11 mouse cellular contexts compared by ENCODE assay signal in the genomic region with DNA sequence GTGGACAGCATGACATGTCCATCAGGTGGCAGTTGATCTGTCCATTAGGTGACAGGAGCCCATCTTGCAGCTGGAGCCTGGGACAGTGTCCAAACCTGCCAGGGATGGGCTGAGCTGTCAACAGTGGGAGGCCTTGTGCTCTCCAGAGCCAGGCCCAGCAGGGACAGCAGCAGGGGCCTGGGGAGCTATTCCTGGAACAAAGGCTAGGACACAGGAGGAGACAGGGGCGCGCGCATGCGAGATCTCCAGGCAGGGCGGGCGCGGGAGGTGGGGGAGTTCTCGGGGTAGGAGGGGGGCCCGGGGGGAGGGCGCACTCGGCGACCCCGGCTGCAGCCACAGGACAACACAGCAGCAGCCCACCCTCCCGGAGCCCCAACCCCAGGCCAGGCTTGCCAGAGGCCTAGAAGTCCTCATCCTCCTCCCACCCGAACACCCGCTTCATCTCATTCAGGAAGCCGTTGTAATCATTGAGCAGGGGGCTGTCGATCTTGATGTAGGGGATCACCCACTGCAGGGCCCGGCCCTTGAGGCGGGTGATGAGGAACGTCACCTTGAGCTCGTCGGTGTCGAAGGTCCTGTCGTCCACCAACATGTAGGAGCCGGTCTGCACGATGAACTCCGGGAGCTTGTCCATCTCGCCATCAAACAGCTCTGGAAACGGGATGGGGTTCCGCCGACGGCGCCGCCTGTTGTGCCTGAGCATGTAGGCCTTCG. TPM values are rescaled to one million over a fixed set of nuclear protein-coding genes. Genes with fewer than 3 reads are reported as not detected.
DNase-seq lines count a peak whose midpoint lies in the region; ATAC-seq and TF ChIP-seq lines count a peak whose summit lies in the region.
"Not testable (repeated sequence)": the region's sequence is repeated elsewhere in the genome, so short reads cannot be mapped to it uniquely, and the experiment has no call there.
"Had no signal": no experiment of that assay in that cellular context is flagged by ENCODE, and none has a peak within 500 bp of the region (broad histone marks: within the 10 kb centered on the region; RNA-seq: fewer than 3 reads in every experiment).

No protein-coding gene starts in this region.

- H3K9me3 ChIP-seq in embryonic facial prominence, embryonic 12.5 days; hindbrain, embryonic 11.5 days (ENCODE audit: control insufficient read depth, low read length); liver, embryonic 11.5 days (ENCODE audit: control insufficient read depth, low read length); neural tube, embryonic 11.5 days (ENCODE audit: control insufficient read depth, low read length): not testable (repeated sequence)

- WGBS in embryonic facial prominence, embryonic 12.5 days: no CpG with 5 or more reads among the region's 36 CpGs
- no CpG with 5 or more reads among the region's 36 CpGs for WGBS in hindbrain, embryonic 11.5 days
- WGBS in kidney, adult 2 months: no CpG with 5 or more reads among the region's 36 CpGs
- no CpG with 5 or more reads among the region's 36 CpGs for WGBS in liver, embryonic 11.5 days
- WGBS in neural tube, embryonic 11.5 days: no CpG with 5 or more reads among the region's 36 CpGs

- TF ChIP-seq POLR2A in kidney, adult 2 months (IDR thresholded peaks at IDR 0.05; ENCODE audit: low read depth, low read length); testis, adult 2 months (IDR thresholded peaks at IDR 0.05; ENCODE audit: control insufficient read depth, low read depth, low read length): not testable (repeated sequence)

- H3K4me2 ChIP-seq in embryonic facial prominence, embryonic 12.5 days (replicated peaks): 0 out of 2 replicates have a peak overlapping the region, but pooled peaks have one; percentile 24
- peak overlapping the region; percentile 21; the same call in 1 of the 2 replicates for H3K4me2 ChIP-seq in hindbrain, embryonic 11.5 days (replicated peaks; ENCODE audit: low read depth, low read length)
- not testable (repeated sequence) for H3K4me2 ChIP-seq in liver, embryonic 11.5 days
- peak overlapping the region; percentile 20; the same call in 1 of the 2 replicates for H3K4me2 ChIP-seq in neural tube, embryonic 11.5 days (ENCODE audit: low read depth)

- H3K36me3 ChIP-seq in embryonic facial prominence, embryonic 12.5 days; hindbrain, embryonic 11.5 days (ENCODE audit: control insufficient read depth, insufficient read depth, low read length); kidney, adult 2 months (ENCODE audit: control insufficient read depth, insufficient read depth, low read length); liver, embryonic 11.5 days (ENCODE audit: control insufficient read depth, insufficient read depth, low read length); neural tube, embryonic 11.5 days (ENCODE audit: control insufficient read depth, insufficient read depth, low read length); testis, adult 2 months (ENCODE audit: control insufficient read depth, insufficient read depth, low read length): not testable (repeated sequence)

- TF ChIP-seq CTCF in kidney, adult 2 months (conservative IDR thresholded peaks at IDR 0.05; ENCODE audit: insufficient read depth, insufficient read length, low read depth, low read length); testis, adult 2 months (IDR thresholded peaks at IDR 0.05; ENCODE audit: control insufficient read depth, insufficient read depth, insufficient replicate concordance, low read depth, low read length): not testable (repeated sequence)

- H3K27me3 ChIP-seq in embryonic facial prominence, embryonic 12.5 days; hindbrain, embryonic 11.5 days (ENCODE audit: control insufficient read depth, insufficient read depth, low read length); kidney, adult 2 months (replicated peaks; ENCODE audit: control insufficient read depth, insufficient read depth, low read length); liver, embryonic 11.5 days (replicated peaks; ENCODE audit: control insufficient read depth, insufficient read depth, low read length); neural tube, embryonic 11.5 days (ENCODE audit: control insufficient read depth, insufficient read depth, low read length); testis, adult 2 months (ENCODE audit: control insufficient read depth, insufficient read depth, low read length): not testable (repeated sequence)

- not testable (repeated sequence) for H3K9ac ChIP-seq in embryonic facial prominence, embryonic 12.5 days; hindbrain, embryonic 11.5 days (ENCODE audit: low read depth, low read length); liver, embryonic 11.5 days (ENCODE audit: low read depth, low read length); neural tube, embryonic 11.5 days (ENCODE audit: low read length)

- peak; percentile 42; the same call in 1 of the 2 replicates for ATAC-seq in embryonic facial prominence, embryonic 12.5 days (ENCODE audit: insufficient number of reproducible peaks, insufficient read depth, low FRiP score, low TSS enrichment)
- ATAC-seq in frontal cortex, adult (ENCODE audit: low TSS enrichment): peak; percentile 25
- ATAC-seq in hindbrain, embryonic 11.5 days (ENCODE audit: low FRiP score): peak; percentile 77
- peak; percentile 57 for ATAC-seq in liver, embryonic 11.5 days (replicated peaks; ENCODE audit: low FRiP score)
- peak; percentile 5; the same call in 1 of the 2 replicates for ATAC-seq in megakaryocyte, adult 5-6 weeks (ENCODE audit: poor library complexity, severe bottlenecking)
- ATAC-seq in neural tube, embryonic 11.5 days (ENCODE audit: insufficient read depth, low FRiP score, low TSS enrichment): peak; percentile 74

- DNase-seq in hindbrain, embryonic 11.5 days (ENCODE audit: low spot score); kidney, adult 2 months; liver, embryonic 11.5 days (ENCODE audit: low spot score); neural tube, embryonic 11.5 days (ENCODE audit: low spot score): not testable (repeated sequence)

- H3K4me1 ChIP-seq in embryonic facial prominence, embryonic 12.5 days; hindbrain, embryonic 11.5 days (replicated peaks; ENCODE audit: control insufficient read depth, insufficient read depth, low read length); kidney, adult 2 months (ENCODE audit: control insufficient read depth, insufficient read depth, low read length); liver, embryonic 11.5 days (replicated peaks; ENCODE audit: control insufficient read depth, insufficient read depth, low read length); neural tube, embryonic 11.5 days (ENCODE audit: control insufficient read depth, insufficient read depth, low read length); testis, adult 2 months (ENCODE audit: control insufficient read depth, insufficient read depth, low read length): not testable (repeated sequence)

- not testable (repeated sequence) for H3K27ac ChIP-seq in embryonic facial prominence, embryonic 12.5 days; hindbrain, embryonic 11.5 days (ENCODE audit: low read depth, low read length); kidney, adult 2 months (ENCODE audit: insufficient read depth, low read depth, low read length); liver, embryonic 11.5 days (ENCODE audit: low read depth, low read length); neural tube, embryonic 11.5 days (ENCODE audit: low read depth, low read length); testis, adult 2 months (ENCODE audit: control insufficient read depth, insufficient read depth, low read depth, low read length)

- H3K4me3 ChIP-seq in embryonic facial prominence, embryonic 12.5 days: peak overlapping the region; percentile 25
- H3K4me3 ChIP-seq in hindbrain, embryonic 11.5 days (ENCODE audit: low read depth, low read length): peak overlapping the region; percentile 25
- 0 out of 2 replicates have a peak overlapping the region, but pooled peaks have one; percentile 10 for H3K4me3 ChIP-seq in kidney, adult 2 months (ENCODE audit: insufficient read depth, low read depth, low read length)
- peak overlapping the region; percentile 36 for H3K4me3 ChIP-seq in liver, embryonic 11.5 days (ENCODE audit: low read depth, low read length)
- peak overlapping the region; percentile 20; the same call in 1 of the 2 replicates for H3K4me3 ChIP-seq in neural tube, embryonic 11.5 days (ENCODE audit: low read depth, low read length)
- H3K4me3 ChIP-seq in testis, adult 2 months (ENCODE audit: control insufficient read depth, low read depth, low read length): peak overlapping the region; percentile 50

RNA-seq across cellular contexts. Expression of gene Rtl8b, which starts 0.5 kb away (rescaled TPM):
- 63.4 and 66.2 TPM in 2 replicates for polyA plus RNA-seq in embryonic facial prominence, embryonic 12.5 days (2016; fragmentation: Nextera tagmentation; extraction: Ambion mirVana)
- 82.8 and 85.5 TPM in 2 replicates for polyA plus RNA-seq in hindbrain, embryonic 11.5 days (2014; fragmentation: Nextera tagmentation; extraction: Ambion mirVana)
- 95.4 and 110 TPM in 2 replicates for polyA plus RNA-seq in kidney, adult 2 months (2012; rRNA removed)
- polyA plus RNA-seq in liver, embryonic 11.5 days (2014; fragmentation: Nextera tagmentation; extraction: Ambion mirVana): 19.9 and 20.0 TPM in 2 replicates
- total RNA-seq in megakaryocyte, adult 5-6 weeks (2015): 13.1 and 14.1 TPM in 2 replicates
- 4.0 and 5.0 TPM in 2 replicates for total RNA-seq in megakaryocyte, adult 5-6 weeks (2017)
- 86.3 and 95.1 TPM in 2 replicates for polyA plus RNA-seq in neural tube, embryonic 11.5 days (2014; fragmentation: Nextera tagmentation; extraction: Ambion mirVana)
- 8.7 and 9.2 TPM in 2 replicates for polyA plus RNA-seq in testis, adult 2 months (2012; rRNA removed)

RNA-seq across cellular contexts. Expression of gene Rtl8a, which starts 26.2 kb away (rescaled TPM):
- 66.0 and 67.4 TPM in 2 replicates for polyA plus RNA-seq in embryonic facial prominence, embryonic 12.5 days (2016; fragmentation: Nextera tagmentation; extraction: Ambion mirVana)
- 95.2 and 111 TPM in 2 replicates for polyA plus RNA-seq in hindbrain, embryonic 11.5 days (2014; fragmentation: Nextera tagmentation; extraction: Ambion mirVana)
- polyA plus RNA-seq in kidney, adult 2 months (2012; rRNA removed): 114 and 120 TPM in 2 replicates
- polyA plus RNA-seq in liver, embryonic 11.5 days (2014; fragmentation: Nextera tagmentation; extraction: Ambion mirVana): 16.4 and 21.2 TPM in 2 replicates
- total RNA-seq in megakaryocyte, adult 5-6 weeks (2015): 7.3 and 7.4 TPM in 2 replicates
- 5.0 and 6.3 TPM in 2 replicates for total RNA-seq in megakaryocyte, adult 5-6 weeks (2017)
- 108 and 116 TPM in 2 replicates for polyA plus RNA-seq in neural tube, embryonic 11.5 days (2014; fragmentation: Nextera tagmentation; extraction: Ambion mirVana)
- 10.8 and 13.5 TPM in 2 replicates for polyA plus RNA-seq in testis, adult 2 months (2012; rRNA removed)

RNA-seq across cellular contexts. Expression of gene 4930502E18Rik, which starts 54.9 kb away (rescaled TPM):
- 0.45 and 0.62 TPM in 2 replicates for polyA plus RNA-seq in embryonic facial prominence, embryonic 12.5 days (2016; fragmentation: Nextera tagmentation; extraction: Ambion mirVana)
- 0.10 TPM in 1 of 2 replicates, not detected in the other for polyA plus RNA-seq in hindbrain, embryonic 11.5 days (2014; fragmentation: Nextera tagmentation; extraction: Ambion mirVana)
- not detected in 2 replicates for polyA plus RNA-seq in kidney, adult 2 months (2012; rRNA removed)
- 0.19 and 0.21 TPM in 2 replicates for polyA plus RNA-seq in liver, embryonic 11.5 days (2014; fragmentation: Nextera tagmentation; extraction: Ambion mirVana)
- not detected in 2 replicates for total RNA-seq in megakaryocyte, adult 5-6 weeks (2015)
- not detected in 2 replicates for total RNA-seq in megakaryocyte, adult 5-6 weeks (2017)
- 0.37 and 0.50 TPM in 2 replicates for polyA plus RNA-seq in neural tube, embryonic 11.5 days (2014; fragmentation: Nextera tagmentation; extraction: Ambion mirVana)
- 2.5 and 5.6 TPM in 2 replicates for polyA plus RNA-seq in testis, adult 2 months (2012; rRNA removed)
- total RNA-seq: adrenal gland, postnatal 14 days; gastrocnemius, postnatal 36 days; heart, postnatal 36 days had no signal

Comparison
In these comparisons a context has a peak if more than half of its experiments do, and no peak if none do; other contexts are left out.
1. ATAC-seq: peak in every context shown above with its lines; median percentile 77 in hindbrain, embryonic 11.5 days; 74 in neural tube, embryonic 11.5 days; 57 in liver, embryonic 11.5 days; 42 in embryonic facial prominence, embryonic 12.5 days; 25 in frontal cortex, adult; 5 in megakaryocyte, adult 5-6 weeks.